Mouse (Mus musculus): Measurements from ENCODE around the gene Ncoa6. TPM values are rescaled to one million over a fixed set of nuclear protein-coding genes. Genes with fewer than 3 reads are reported as not detected.
A peak's percentile ranks its signal among the peaks of the same experiment; 100 is the strongest.

The Ncoa6 gene
- total and polyA plus RNA-seq, 2 experiments from 2014 or later: 26.8 to 45.8 TPM

DNA sequence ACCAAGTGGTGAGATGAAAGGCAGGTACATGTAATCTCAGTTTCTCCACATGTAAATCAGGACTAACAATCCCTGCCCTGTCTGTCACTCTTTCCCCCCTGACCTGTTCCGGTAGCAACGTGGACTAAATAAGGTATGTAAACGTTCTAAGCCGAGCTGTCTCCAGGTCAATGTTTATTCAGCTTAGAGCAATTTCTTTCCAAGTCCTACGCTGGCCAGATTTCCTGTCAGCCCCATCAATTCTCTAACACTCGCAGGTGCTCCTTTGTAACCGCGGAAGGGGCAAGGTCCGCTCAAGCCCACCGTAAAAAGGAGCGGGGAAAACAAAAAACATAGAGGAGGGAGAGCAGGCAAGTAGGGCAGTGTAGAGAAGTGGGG lies 92.6 kb downstream of the Ncoa6 start:
- Histone ChIP-seq H3K4me3 (ENCODE audit: low read depth, low read length) (peak overlapping the region; percentile 93), H3K9me3 (ENCODE audit: low read length) (no peaks in the 10 kb centered on the region), H3K27me3 (ENCODE audit: insufficient read depth, low read length) (no peaks in the 10 kb centered on the region), H3K36me3 (ENCODE audit: insufficient read depth) (peaks cover 4% of the 10 kb centered on the region; the same call in 1 of the 2 replicates), H3K27ac (ENCODE audit: low read depth, low read length) (peak overlapping the region; percentile 99), H3K4me1 (ENCODE audit: insufficient read depth) (peaks cover 18% of the 10 kb centered on the region), H3K4me2 (ENCODE audit: low read depth) (peak overlapping the region; percentile 77), H3K9ac (peak overlapping the region; percentile 99)
- peak; percentile 50 for DNase-seq
- 2% methylated on average over 11 of the region's 11 CpGs for WGBS
- ATAC-seq: no peak
- no peak for TF ChIP-seq CTCF (IDR thresholded peaks at IDR 0.05; ENCODE audit: low read depth)

DNA sequence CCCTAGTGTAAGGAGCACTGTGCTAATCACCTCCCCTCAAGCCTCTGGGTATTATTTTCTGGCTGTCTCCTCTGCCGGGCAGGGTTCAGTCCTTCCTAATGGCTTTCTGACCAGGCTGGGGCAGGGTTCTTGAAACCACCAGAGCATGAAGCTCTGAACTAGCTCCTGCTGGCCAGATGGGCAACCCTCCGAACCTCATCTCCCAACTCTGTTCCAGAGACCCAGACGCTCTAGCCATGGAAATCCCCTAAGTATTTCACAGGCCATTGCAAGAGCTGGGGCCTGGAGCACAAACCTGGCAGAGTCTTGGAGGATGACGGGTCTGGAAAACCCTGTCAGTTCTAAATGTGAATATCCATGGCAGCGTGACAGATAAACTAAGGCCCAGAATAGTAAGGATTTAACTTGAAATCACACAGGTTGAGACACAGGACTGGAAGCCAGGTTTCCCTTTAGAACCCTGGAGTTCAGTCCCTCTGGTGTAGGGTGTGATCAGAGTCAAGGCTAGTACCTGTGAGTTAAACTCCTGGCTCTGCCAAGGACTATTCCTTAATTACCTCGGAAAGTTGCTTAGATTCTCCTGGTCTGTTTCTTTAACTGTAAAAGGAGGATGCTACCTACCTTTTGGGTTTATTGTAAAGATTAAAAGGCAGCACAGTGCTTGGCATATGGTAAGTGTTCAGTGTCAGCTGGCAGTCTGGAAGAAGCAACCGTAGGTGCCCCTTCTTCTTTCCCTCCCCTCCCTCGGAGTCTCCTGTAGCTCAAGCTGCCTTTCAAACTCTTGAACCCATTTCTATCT lies 93.2 kb downstream of the Ncoa6 start, which contains the start of gene Trp53inp2:
Gene Trp53inp2 (plus strand): TSS at position 799 of the 799 bp plus-strand sequence.
- 35% methylated on average over 8 of the region's 8 CpGs for WGBS

DNA sequence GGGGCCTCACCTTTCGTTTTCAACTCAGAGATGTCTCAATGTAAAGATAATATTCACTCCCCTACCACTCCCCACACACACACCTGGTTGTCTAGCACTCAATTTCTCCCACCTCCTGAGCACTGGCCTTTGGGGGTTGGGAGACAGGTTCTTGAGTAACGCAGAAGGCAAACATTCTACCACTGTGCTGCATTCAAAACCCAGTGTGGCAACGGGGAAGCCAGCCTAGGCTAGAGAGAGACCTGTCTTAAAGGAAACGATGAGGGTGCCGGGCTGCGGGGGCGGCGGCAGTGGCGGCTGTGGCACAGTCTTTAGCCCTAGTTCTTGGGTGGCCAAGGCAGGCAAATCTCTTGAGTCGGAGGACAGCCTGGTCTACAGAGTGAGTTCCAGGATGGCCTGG lies 97.5 kb downstream of the Ncoa6 start:
- H3K4me2 ChIP-seq (ENCODE audit: low read depth): no peak overlapping the region
- H3K27ac ChIP-seq (ENCODE audit: low read depth, low read length): no peak overlapping the region
- no peak for TF ChIP-seq CTCF (IDR thresholded peaks at IDR 0.05; ENCODE audit: low read depth)
- ATAC-seq (no peak), DNase-seq (no peak)
- no peak overlapping the region for H3K4me3 ChIP-seq (ENCODE audit: low read depth, low read length)
- no peaks in the 10 kb centered on the region for H3K9me3 ChIP-seq (ENCODE audit: low read length)
- H3K9ac ChIP-seq: no peak overlapping the region
- no peaks in the 10 kb centered on the region for H3K27me3 ChIP-seq (ENCODE audit: insufficient read depth, low read length)
- WGBS: 81% methylated on average over 10 of the region's 10 CpGs
- H3K36me3 ChIP-seq (ENCODE audit: insufficient read depth): no peaks in the 10 kb centered on the region
- H3K4me1 ChIP-seq (ENCODE audit: insufficient read depth): no peaks in the 10 kb centered on the region

More for the DNA sequence above, 93.2 kb downstream of the Ncoa6 start, which contains the start of gene Trp53inp2:
- no peak for ATAC-seq
- Histone ChIP-seq H3K4me2 (ENCODE audit: low read depth) (peak within 1 kb of the TSS; percentile 77), H3K36me3 (ENCODE audit: insufficient read depth) (no peaks in the 10 kb centered on the region; the same call in 1 of the 2 replicates), H3K9me3 (ENCODE audit: low read length) (no peaks in the 10 kb centered on the region), H3K4me1 (ENCODE audit: insufficient read depth) (peaks cover 16% of the 10 kb centered on the region), H3K9ac (peak within 1 kb of the TSS; percentile 99), H3K27me3 (ENCODE audit: insufficient read depth, low read length) (no peaks in the 10 kb centered on the region), H3K4me3 (ENCODE audit: low read depth, low read length) (peak within 1 kb of the TSS; percentile 93), H3K27ac (ENCODE audit: low read depth, low read length) (peak within 1 kb of the TSS; percentile 99)
- peak; percentile 36 for DNase-seq
- TF ChIP-seq CTCF (IDR thresholded peaks at IDR 0.05; ENCODE audit: low read depth): no peak

DNA sequence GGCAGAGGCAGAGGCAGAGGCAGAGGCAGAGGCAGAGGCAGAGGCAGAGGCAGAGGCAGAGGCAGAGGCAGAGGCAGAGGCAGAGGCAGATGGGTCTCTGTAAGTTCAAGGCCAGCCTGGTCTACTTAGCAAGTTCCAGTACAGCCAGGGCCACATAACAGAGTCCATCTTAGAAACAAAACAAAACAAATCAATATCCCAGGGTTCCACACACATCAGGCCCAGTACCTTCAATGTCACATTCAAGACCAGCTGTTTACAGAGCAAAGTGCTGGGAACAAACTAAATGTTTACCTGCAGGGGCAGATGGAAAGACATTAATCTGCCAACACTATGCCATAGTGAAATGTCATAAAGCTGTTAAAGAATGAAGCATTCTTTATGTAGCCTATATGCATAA lies 99.2 kb downstream of the Ncoa6 start:
- DNase-seq: no peak
- no peak overlapping the region for H3K27ac ChIP-seq (ENCODE audit: low read depth, low read length)
- no peaks in the 10 kb centered on the region for H3K27me3 ChIP-seq (ENCODE audit: insufficient read depth, low read length)
- ATAC-seq: no peak
- no peak for TF ChIP-seq CTCF (IDR thresholded peaks at IDR 0.05; ENCODE audit: low read depth)
- no peaks in the 10 kb centered on the region for H3K9me3 ChIP-seq (ENCODE audit: low read length)
- no peak overlapping the region for H3K4me3 ChIP-seq (ENCODE audit: low read depth, low read length)
- H3K4me1 ChIP-seq (ENCODE audit: insufficient read depth): no peaks in the 10 kb centered on the region
- H3K4me2 ChIP-seq (ENCODE audit: low read depth): no peak overlapping the region
- no peaks in the 10 kb centered on the region for H3K36me3 ChIP-seq (ENCODE audit: insufficient read depth)
- no peak overlapping the region for H3K9ac ChIP-seq

DNA sequence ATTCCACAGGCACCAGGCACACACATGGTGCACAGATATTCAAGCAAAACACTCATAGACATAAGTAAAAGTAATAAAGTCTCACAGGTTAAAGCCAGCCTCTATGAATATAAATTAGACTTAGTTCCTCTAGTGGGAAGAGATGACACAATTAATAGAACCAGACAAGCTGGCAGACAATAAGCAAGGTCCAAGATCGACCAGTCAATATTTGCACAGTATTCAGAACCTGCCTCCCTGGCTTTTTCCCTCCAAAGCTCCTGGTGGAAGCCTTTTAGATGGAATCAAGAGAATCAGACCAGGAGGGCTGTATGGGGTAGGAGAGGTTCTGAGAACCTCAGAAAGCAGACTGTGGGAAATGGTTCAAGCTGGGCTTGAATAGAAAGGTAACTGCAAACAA lies 99.8 kb downstream of the Ncoa6 start:
- DNase-seq (no peak), ATAC-seq (no peak)
- H3K4me2 ChIP-seq (ENCODE audit: low read depth): no peak overlapping the region
- no peak overlapping the region for H3K4me3 ChIP-seq (ENCODE audit: low read depth, low read length)
- WGBS: 97% methylated on average over 1 of the region's 1 CpGs
- H3K9me3 ChIP-seq (ENCODE audit: low read length): no peaks in the 10 kb centered on the region
- H3K36me3 ChIP-seq (ENCODE audit: insufficient read depth): no peaks in the 10 kb centered on the region
- no peaks in the 10 kb centered on the region for H3K4me1 ChIP-seq (ENCODE audit: insufficient read depth)
- no peak for TF ChIP-seq CTCF (IDR thresholded peaks at IDR 0.05; ENCODE audit: low read depth)
- no peaks in the 10 kb centered on the region for H3K27me3 ChIP-seq (ENCODE audit: insufficient read depth, low read length)
- H3K27ac ChIP-seq (ENCODE audit: low read depth, low read length): no peak overlapping the region
- H3K9ac ChIP-seq: no peak overlapping the region

DNA sequence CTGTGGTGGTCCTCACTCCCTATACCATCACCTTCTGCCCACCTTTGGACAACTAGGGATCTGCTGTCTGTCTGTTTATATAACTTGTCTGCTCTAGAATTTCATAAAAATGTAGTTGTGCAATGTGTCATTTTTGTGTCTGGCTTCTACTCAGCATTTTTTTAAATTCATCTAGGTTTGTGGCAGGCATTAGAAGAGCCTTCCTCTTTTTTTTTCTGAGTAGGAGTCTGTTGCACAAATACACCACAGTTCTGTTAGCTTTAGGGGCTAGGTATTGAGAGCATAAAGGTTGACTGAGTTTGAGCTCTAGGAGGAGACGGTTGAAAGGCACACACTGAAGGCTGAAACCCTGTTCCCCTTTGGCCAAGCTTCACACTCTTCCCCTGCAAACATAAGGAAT lies 100.4 kb downstream of the Ncoa6 start:
- H3K27ac ChIP-seq (ENCODE audit: low read depth, low read length): no peak overlapping the region
- no peak for ATAC-seq

DNA sequence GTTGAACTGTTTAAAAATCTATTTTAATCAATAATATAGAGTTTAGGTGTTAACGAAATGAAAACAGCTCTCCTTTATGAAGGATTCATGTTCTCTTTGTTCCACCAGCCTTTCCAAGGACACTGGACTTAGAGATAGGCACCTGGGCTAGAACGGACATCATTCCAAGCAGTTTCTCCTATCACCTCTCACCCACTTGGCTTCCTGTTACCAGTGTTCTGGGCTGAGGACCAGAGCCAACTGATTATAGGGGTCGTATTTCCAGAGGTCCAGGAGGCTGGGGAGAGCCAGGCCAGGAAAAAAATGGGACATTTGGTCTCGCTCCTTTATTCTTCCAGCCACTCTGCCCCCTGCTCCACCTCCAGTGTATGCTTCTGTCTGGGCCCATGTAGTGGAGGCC lies 101.2 kb downstream of the Ncoa6 start:
- Histone ChIP-seq H3K36me3 (ENCODE audit: insufficient read depth) (no peaks in the 10 kb centered on the region), H3K9me3 (ENCODE audit: low read length) (no peaks in the 10 kb centered on the region), H3K27me3 (ENCODE audit: insufficient read depth, low read length) (no peaks in the 10 kb centered on the region), H3K4me2 (ENCODE audit: low read depth) (no peak overlapping the region), H3K27ac (ENCODE audit: low read depth, low read length) (no peak overlapping the region), H3K4me1 (ENCODE audit: insufficient read depth) (no peaks in the 10 kb centered on the region), H3K9ac (no peak overlapping the region), H3K4me3 (ENCODE audit: low read depth, low read length) (no peak overlapping the region)
- 68% methylated on average over 4 of the region's 4 CpGs for WGBS
- ATAC-seq: no peak
- no peak for DNase-seq
- no peak for TF ChIP-seq CTCF (IDR thresholded peaks at IDR 0.05; ENCODE audit: low read depth)

More for the DNA sequence above, 100.4 kb downstream of the Ncoa6 start:
- no peak for DNase-seq
- no peak for TF ChIP-seq CTCF (IDR thresholded peaks at IDR 0.05; ENCODE audit: low read depth)
- no peaks in the 10 kb centered on the region for H3K27me3 ChIP-seq (ENCODE audit: insufficient read depth, low read length)
- no peak overlapping the region for H3K4me3 ChIP-seq (ENCODE audit: low read depth, low read length)
- H3K36me3 ChIP-seq (ENCODE audit: insufficient read depth): no peaks in the 10 kb centered on the region
- H3K4me2 ChIP-seq (ENCODE audit: low read depth): no peak overlapping the region
- no peaks in the 10 kb centered on the region for H3K4me1 ChIP-seq (ENCODE audit: insufficient read depth)
- WGBS: 72% methylated on average over 1 of the region's 1 CpGs
- no peak overlapping the region for H3K9ac ChIP-seq
- no peaks in the 10 kb centered on the region for H3K9me3 ChIP-seq (ENCODE audit: low read length)
